Mouse (Mus musculus): ENCODE data around the gene Ppp6r3. TPM values are rescaled to one million over a fixed set of nuclear protein-coding genes. Genes with fewer than 3 reads are reported as not detected.
A peak's percentile ranks its signal among the peaks of the same experiment; 100 is the strongest.
"Not testable (repeated sequence)": the region's sequence is repeated elsewhere in the genome, so short reads cannot be mapped to it uniquely, and the experiment has no call there.

The Ppp6r3 gene
- total and polyA plus RNA-seq, 3 experiments: 84.7 to 115 (median 105) TPM

- H3K36me3 ChIP-seq (replicated peaks): no peaks in the 10 kb centered on the region
- ATAC-seq (ENCODE audit: extremely low read depth, insufficient number of reproducible peaks, low FRiP score, poor library complexity, severe bottlenecking) (no peak), DNase-seq (ENCODE audit: low spot score) (no peak)
- peaks cover 40% of the 10 kb centered on the region for H3K27me3 ChIP-seq (ENCODE audit: insufficient read depth, low read length)
- no peaks in the 10 kb centered on the region for H3K9me3 ChIP-seq (replicated peaks)
- TF ChIP-seq CTCF (IDR thresholded peaks at IDR 0.05; ENCODE audit: low read depth, low read length) (no peak), TAL1 (conservative IDR thresholded peaks at IDR 0.05; ENCODE audit: low read depth, low read length) (no peak), POLR2AphosphoS5 (IDR thresholded peaks at IDR 0.05; ENCODE audit: insufficient replicate concordance, low read depth, low read length) (no peak), GATA1 (IDR thresholded peaks at IDR 0.05; ENCODE audit: borderline replicate concordance, low read length) (no peak), GATA2 (IDR thresholded peaks at IDR 0.05; ENCODE audit: borderline replicate concordance, low read depth, low read length) (no peak)
- H3K4me3 ChIP-seq (ENCODE audit: low read depth, low read length): no peak overlapping the region
- H3K4me1 ChIP-seq (ENCODE audit: insufficient read depth, low read depth, low read length): no peaks in the 10 kb centered on the region
Measured at GRCm38 (mm10) chr19:3593379-3594055, 18.0 kb upstream of the Ppp6r3 start.

DNA sequence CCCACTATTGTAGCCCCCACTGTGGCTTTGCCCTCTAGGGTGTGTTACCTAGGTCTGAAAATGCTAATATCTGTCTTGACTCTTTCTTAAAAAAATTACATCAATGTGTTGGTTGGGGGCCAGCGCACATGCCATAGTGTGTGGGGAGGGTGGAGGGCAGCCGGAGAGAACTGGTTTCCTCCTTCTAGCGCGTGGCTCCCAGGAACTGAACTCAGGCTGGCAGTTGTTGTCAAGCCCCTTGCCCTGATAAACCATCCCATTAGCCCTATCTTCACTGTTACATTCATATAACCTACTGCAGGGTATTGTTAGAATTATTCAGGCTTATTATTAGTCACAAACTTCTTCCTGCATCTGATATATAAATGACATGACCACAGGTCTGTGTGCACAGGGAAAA lies 14.4 kb upstream of the Ppp6r3 start:
- H3K27me3 ChIP-seq (ENCODE audit: insufficient read depth, low read length): peaks cover 38% of the 10 kb centered on the region
- ATAC-seq (ENCODE audit: extremely low read depth, insufficient number of reproducible peaks, low FRiP score, poor library complexity, severe bottlenecking) (no peak), DNase-seq (ENCODE audit: low spot score) (no peak)
- no peaks in the 10 kb centered on the region for H3K36me3 ChIP-seq (replicated peaks)
- H3K4me3 ChIP-seq (ENCODE audit: low read depth, low read length): no peak overlapping the region
- no peak for TF ChIP-seq GATA2 (IDR thresholded peaks at IDR 0.05; ENCODE audit: borderline replicate concordance, low read depth, low read length)
- TF ChIP-seq POLR2AphosphoS5 (IDR thresholded peaks at IDR 0.05; ENCODE audit: insufficient replicate concordance, low read depth, low read length): no peak
- no peak for TF ChIP-seq TAL1 (conservative IDR thresholded peaks at IDR 0.05; ENCODE audit: low read depth, low read length)
- TF ChIP-seq GATA1 (IDR thresholded peaks at IDR 0.05; ENCODE audit: borderline replicate concordance, low read length): no peak
- no peak for TF ChIP-seq CTCF (IDR thresholded peaks at IDR 0.05; ENCODE audit: low read depth, low read length)
- no peaks in the 10 kb centered on the region for H3K9me3 ChIP-seq (replicated peaks)
- no peaks in the 10 kb centered on the region for H3K4me1 ChIP-seq (ENCODE audit: insufficient read depth, low read depth, low read length)

DNA sequence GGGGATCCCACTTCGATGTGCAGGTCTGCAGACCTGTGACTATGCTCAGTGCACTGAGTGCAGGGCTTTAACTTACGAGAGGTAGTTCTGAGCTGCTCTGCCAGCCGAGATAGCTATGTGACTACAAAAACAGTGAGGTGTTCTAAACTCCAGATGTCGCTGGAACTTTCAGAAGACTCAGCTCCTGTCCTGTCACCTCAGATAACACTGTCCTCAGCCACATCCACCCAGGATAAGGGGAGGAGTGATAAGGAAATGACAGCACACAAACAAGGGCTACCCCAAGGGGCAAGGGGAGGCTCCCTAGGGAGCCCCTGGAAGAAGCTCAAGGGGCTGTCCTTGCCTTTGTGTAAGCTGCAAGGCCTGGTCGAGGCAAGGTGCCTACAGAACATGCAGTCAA lies 14.0 kb upstream of the Ppp6r3 start:
- H3K27me3 ChIP-seq (ENCODE audit: insufficient read depth, low read length): peaks cover 37% of the 10 kb centered on the region
- no peaks in the 10 kb centered on the region for H3K36me3 ChIP-seq (replicated peaks)
- no peak overlapping the region for H3K4me3 ChIP-seq (ENCODE audit: low read depth, low read length)
- TF ChIP-seq GATA1 (IDR thresholded peaks at IDR 0.05; ENCODE audit: borderline replicate concordance, low read length) (no peak), CTCF (IDR thresholded peaks at IDR 0.05; ENCODE audit: low read depth, low read length) (no peak), POLR2AphosphoS5 (IDR thresholded peaks at IDR 0.05; ENCODE audit: insufficient replicate concordance, low read depth, low read length) (no peak), GATA2 (IDR thresholded peaks at IDR 0.05; ENCODE audit: borderline replicate concordance, low read depth, low read length) (no peak), TAL1 (conservative IDR thresholded peaks at IDR 0.05; ENCODE audit: low read depth, low read length) (no peak)
- ATAC-seq (ENCODE audit: extremely low read depth, insufficient number of reproducible peaks, low FRiP score, poor library complexity, severe bottlenecking): no peak
- no peaks in the 10 kb centered on the region for H3K4me1 ChIP-seq (ENCODE audit: insufficient read depth, low read depth, low read length)
- DNase-seq (ENCODE audit: low spot score): no peak
- no peaks in the 10 kb centered on the region for H3K9me3 ChIP-seq (replicated peaks)

DNA sequence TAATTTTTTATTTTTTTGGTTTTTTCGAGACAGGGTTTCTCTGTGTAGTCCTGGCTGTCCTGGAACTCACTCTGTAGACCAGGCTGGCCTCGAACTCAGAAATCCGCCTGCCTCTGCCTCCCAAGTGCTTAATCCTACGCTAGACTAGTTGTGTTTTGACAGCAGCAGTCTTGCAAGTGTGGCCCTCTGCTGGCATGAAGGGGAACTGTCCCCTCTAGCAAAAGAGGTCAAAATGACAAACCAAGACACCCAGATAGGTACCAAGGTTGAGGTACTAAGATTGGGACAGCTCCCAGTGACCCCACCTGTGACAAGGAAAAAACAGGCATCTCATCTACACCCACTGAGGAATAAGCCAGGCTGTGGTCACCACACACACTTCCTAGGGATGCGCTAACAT lies 12.2 kb upstream of the Ppp6r3 start:
- not testable (repeated sequence) for H3K4me3 ChIP-seq (ENCODE audit: low read depth, low read length); H3K9me3 ChIP-seq (replicated peaks); H3K36me3 ChIP-seq (replicated peaks); H3K4me1 ChIP-seq (ENCODE audit: insufficient read depth, low read depth, low read length); ATAC-seq (ENCODE audit: extremely low read depth, insufficient number of reproducible peaks, low FRiP score, poor library complexity, severe bottlenecking)
- peaks cover 32% of the 10 kb centered on the region for H3K27me3 ChIP-seq (ENCODE audit: insufficient read depth, low read length)
- DNase-seq (ENCODE audit: low spot score): peak; percentile 34
- TF ChIP-seq CTCF (IDR thresholded peaks at IDR 0.05; ENCODE audit: low read depth, low read length): peak; percentile 62; the same call in 1 of the 2 replicates

DNA sequence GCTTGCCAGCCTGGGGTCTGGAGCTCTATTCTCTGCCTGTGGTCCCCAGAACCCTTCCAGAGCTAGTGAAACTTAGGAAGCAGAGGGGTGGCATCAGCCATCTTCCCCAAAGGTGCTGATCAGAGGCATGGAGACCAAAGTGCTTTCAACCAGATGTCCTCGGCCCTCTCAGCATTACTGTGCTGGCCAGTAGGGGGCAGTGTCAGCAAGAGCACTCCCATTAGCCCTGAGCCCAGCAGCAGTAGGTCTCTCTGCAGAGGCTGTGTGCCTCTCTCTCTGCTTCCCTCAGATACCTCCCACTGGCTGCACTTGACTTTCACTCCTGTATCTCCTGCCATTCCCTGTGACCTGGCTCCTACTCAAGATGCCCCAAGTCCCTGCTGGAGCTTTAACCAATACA lies 11.0 kb upstream of the Ppp6r3 start:
- Histone ChIP-seq H3K4me1 (ENCODE audit: insufficient read depth, low read depth, low read length) (no peaks in the 10 kb centered on the region), H3K9me3 (replicated peaks) (no peaks in the 10 kb centered on the region), H3K36me3 (replicated peaks) (no peaks in the 10 kb centered on the region), H3K27me3 (ENCODE audit: insufficient read depth, low read length) (peaks cover 22% of the 10 kb centered on the region), H3K4me3 (ENCODE audit: low read depth, low read length) (no peak overlapping the region)
- DNase-seq (ENCODE audit: low spot score): peak; percentile 26
- ATAC-seq (ENCODE audit: extremely low read depth, insufficient number of reproducible peaks, low FRiP score, poor library complexity, severe bottlenecking): no peak
- no peak for TF ChIP-seq GATA2 (IDR thresholded peaks at IDR 0.05; ENCODE audit: borderline replicate concordance, low read depth, low read length)
- no peak for TF ChIP-seq GATA1 (IDR thresholded peaks at IDR 0.05; ENCODE audit: borderline replicate concordance, low read length)
- no peak for TF ChIP-seq POLR2AphosphoS5 (IDR thresholded peaks at IDR 0.05; ENCODE audit: insufficient replicate concordance, low read depth, low read length)
- peak; percentile 61 for TF ChIP-seq CTCF (IDR thresholded peaks at IDR 0.05; ENCODE audit: low read depth, low read length)
- no peak for TF ChIP-seq TAL1 (conservative IDR thresholded peaks at IDR 0.05; ENCODE audit: low read depth, low read length)

GRCm38 (mm10) chr19:3586026-3586425 lies 10.5 kb upstream of the Ppp6r3 start:
- no peak for ATAC-seq (ENCODE audit: extremely low read depth, insufficient number of reproducible peaks, low FRiP score, poor library complexity, severe bottlenecking)
- Histone ChIP-seq H3K36me3 (replicated peaks) (no peaks in the 10 kb centered on the region), H3K27me3 (ENCODE audit: insufficient read depth, low read length) (peaks cover 18% of the 10 kb centered on the region), H3K4me3 (ENCODE audit: low read depth, low read length) (no peak overlapping the region), H3K4me1 (ENCODE audit: insufficient read depth, low read depth, low read length) (no peaks in the 10 kb centered on the region), H3K9me3 (replicated peaks) (no peaks in the 10 kb centered on the region)
- no peak for DNase-seq (ENCODE audit: low spot score)
- TF ChIP-seq GATA1 (IDR thresholded peaks at IDR 0.05; ENCODE audit: borderline replicate concordance, low read length) (no peak), POLR2AphosphoS5 (IDR thresholded peaks at IDR 0.05; ENCODE audit: insufficient replicate concordance, low read depth, low read length) (no peak), TAL1 (conservative IDR thresholded peaks at IDR 0.05; ENCODE audit: low read depth, low read length) (no peak), CTCF (IDR thresholded peaks at IDR 0.05; ENCODE audit: low read depth, low read length) (no peak), GATA2 (IDR thresholded peaks at IDR 0.05; ENCODE audit: borderline replicate concordance, low read depth, low read length) (no peak)

All from G1E (cell line).